Mouse (Mus musculus) liver, embryonic 14.5 days (tissue): ENCODE measurements around the gene Dyrk1a. TPM values are rescaled to one million over a fixed set of nuclear protein-coding genes. Genes with fewer than 3 reads are reported as not detected.

Experiments used
- ATAC-seq: fragments of 200-750 bp; cut with Nextera tagmentation; 2 replicates; pipeline ENCODE4 v1.8.0; 2017; ENCODE audit warnings: moderate number of reproducible peaks, mild to moderate bottlenecking, moderate library complexity; ENCODE audit not compliant: insufficient read depth
- DNase-seq, 3 experiments: peaks; one replicate each; pipeline ENCODE4 v3.0.0-alpha.2; 2012 to 2013; ENCODE audit warnings: low read depth in 3 of 3, low spot score in 3 of 3
- H3K27ac ChIP-seq: fragments of 300-500 bp; sonication (generic); 2 replicates; pipeline ENCODE4 v1.5.1; 2014; ENCODE audit warnings: moderate library complexity, mild to moderate bottlenecking, control low read depth, inconsistent platforms
- H3K27me3 ChIP-seq: fragments of 300-500 bp; sonication (generic); 2 replicates; pipeline ENCODE4 v1.6.1; 2014; ENCODE audit warnings: mild to moderate bottlenecking, low read length, moderate library complexity; ENCODE audit not compliant: control insufficient read depth, insufficient read depth
- H3K36me3 ChIP-seq: fragments of 300-500 bp; sonication (generic); replicated peaks from 2 replicates; pipeline ENCODE4 v1.6.1; 2014; ENCODE audit warnings: low read depth; ENCODE audit not compliant: control insufficient read depth, insufficient read depth
- H3K4me1 ChIP-seq, 2 experiments: fragments of 200-500 bp in 1 of 2; fragments of 300-500 bp in 1 of 2; sonication (generic) in 1 of 2; replicated peaks; 2 replicates each; pipeline ENCODE4 v1.6.1; 2012 to 2014; ENCODE audit warnings: antibody characterized with exemption in 1 of 2, inconsistent platforms in 1 of 2, low read length in 1 of 2; ENCODE audit not compliant: control insufficient read depth in 2 of 2, insufficient read depth in 2 of 2
- H3K4me2 ChIP-seq: fragments of 300-500 bp; sonication (generic); 2 replicates; pipeline ENCODE4 v1.6.1; 2014; ENCODE audit warnings: low read depth, mild to moderate bottlenecking, control low read depth, moderate library complexity
- H3K4me3 ChIP-seq, 2 experiments: fragments of 200-500 bp in 1 of 2; fragments of 300-500 bp in 1 of 2; sonication (generic) in 1 of 2; 2 replicates each; pipeline ENCODE4 v1.5.1; 2012 to 2014; ENCODE audit warnings: low read depth in 2 of 2, low read length in 2 of 2, mild to moderate bottlenecking in 2 of 2, control low read depth in 1 of 2, inconsistent platforms in 1 of 2, moderate library complexity in 1 of 2; ENCODE audit not compliant: insufficient read depth in 1 of 2
- H3K9ac ChIP-seq: fragments of 300-500 bp; sonication (generic); replicated peaks from 2 replicates; pipeline ENCODE4 v1.6.1; 2014; ENCODE audit warnings: mild to moderate bottlenecking, control low read depth, moderate library complexity
- H3K9me3 ChIP-seq: fragments of 300-500 bp; sonication (generic); 2 replicates; pipeline ENCODE4 v1.6.1; 2016; ENCODE audit warnings: low read length, mixed read lengths; ENCODE audit not compliant: control insufficient read depth
- CTCF ChIP-seq: IDR thresholded peaks from 2 replicates; pipeline ENCODE4 v1.5.1; 2016; ENCODE audit warnings: antibody characterized with exemption, low read depth, control low read depth
- EP300 ChIP-seq: IDR thresholded peaks from 2 replicates; pipeline ENCODE4 v1.6.1; 2016; ENCODE audit warnings: antibody characterized with exemption, low read depth
- WGBS: fragments of 180-500 bp; shearing (Covaris S2); extraction: QIAGEN DNeasy Blood & Tissue Kit; methylation state at CpG from one replicate; pipeline ENCODE4 v1.1.7; 2014; ENCODE audit not compliant: insufficient replicate concordance; 5-methylcytosine and 5-hydroxymethylcytosine counted together
- polyA plus RNA-seq, 2 experiments: library from polyadenylated mRNA; depleted of rRNA in 1 of 2; stranded (reverse) in 1 of 2; unstranded in 1 of 2; fragments of >200 nt; fragmentation: Nextera tagmentation in 1 of 2; extraction: Ambion mirVana in 1 of 2; gene quantifications; 2 replicates each; pipeline versions ENCODE4 v1.2.1 to v1.2.3; 2012 to 2014

Dyrk1a gene
- polyA plus RNA-seq, 2 experiments: 5.0 to 9.2 TPM

- Histone ChIP-seq H3K27me3 (no peaks in the 10 kb centered on the region), H3K4me3 (no peak overlapping the region), H3K36me3 (no peaks in the 10 kb centered on the region), H3K4me1 (no peaks in the 10 kb centered on the region), H3K9ac (no peak overlapping the region), H3K27ac (no peak overlapping the region), H3K9me3 (no peaks in the 10 kb centered on the region), H3K4me2 (no peak overlapping the region)
- DNase-seq (no peak), ATAC-seq (no peak)
- WGBS: 83% methylated on average over 1 of the region's 1 CpGs
- TF ChIP-seq EP300: no peak
- no peak for TF ChIP-seq CTCF
These were observed 167.5 kb downstream of the Dyrk1a start for GRCm38 (mm10) chr16:94737359-94737687.

- no peak overlapping the region for H3K27ac ChIP-seq
- WGBS: 4% methylated on average over 11 of the region's 11 CpGs
- no peaks in the 10 kb centered on the region for H3K9me3 ChIP-seq
- H3K9ac ChIP-seq: no peak overlapping the region
- H3K4me1 ChIP-seq: no peaks in the 10 kb centered on the region
- no peaks in the 10 kb centered on the region for H3K36me3 ChIP-seq
- peak in 1 of 3 experiments; percentile 17 for DNase-seq
- no peaks in the 10 kb centered on the region for H3K27me3 ChIP-seq
- TF ChIP-seq CTCF: peak; percentile 64
- no peak for TF ChIP-seq EP300
- 0 out of 2 replicates have a peak, but pooled peaks have one; percentile 39 for ATAC-seq
- H3K4me2 ChIP-seq: peak overlapping the region; percentile 40
- H3K4me3 ChIP-seq: peak overlapping the region in 1 of 2 experiments; percentile 18; a peak in 1 of 4 replicates
These were observed 174.2 kb downstream of the Dyrk1a start for GRCm38 (mm10) chr16:94743853-94744501.

GRCm38 (mm10) chr16:94745016-94745415, 175.2 kb downstream of the Dyrk1a start:
- no peaks in the 10 kb centered on the region for H3K36me3 ChIP-seq
- H3K27ac ChIP-seq: no peak overlapping the region
- H3K4me3 ChIP-seq: no peak overlapping the region
- ATAC-seq (no peak), DNase-seq (no peak)
- no peak overlapping the region for H3K9ac ChIP-seq
- H3K4me1 ChIP-seq: no peaks in the 10 kb centered on the region
- H3K9me3 ChIP-seq: no peaks in the 10 kb centered on the region
- WGBS: 75% methylated on average over 9 of the region's 9 CpGs
- no peaks in the 10 kb centered on the region for H3K27me3 ChIP-seq
- TF ChIP-seq EP300: no peak
- no peak for TF ChIP-seq CTCF
- no peak overlapping the region for H3K4me2 ChIP-seq

Other genes with a start within 250 kb of the Dyrk1a start
- gene Ripply3, start 241.6 kb upstream of the Dyrk1a start, polyA plus RNA-seq (2012; rRNA removed): 0.84 and 0.94 TPM in 2 replicates
- gene Ripply3, start 241.6 kb upstream of the Dyrk1a start, polyA plus RNA-seq (2014; fragmentation: Nextera tagmentation; extraction: Ambion mirVana): 1.5 and 1.6 TPM in 2 replicates
- gene Ttc3, start 199.4 kb upstream of the Dyrk1a start, polyA plus RNA-seq (2012; rRNA removed): 6.3 and 9.2 TPM in 2 replicates
- gene Ttc3, start 199.4 kb upstream of the Dyrk1a start, polyA plus RNA-seq (2014; fragmentation: Nextera tagmentation; extraction: Ambion mirVana): 20.3 and 22.1 TPM in 2 replicates
- gene Pigp, start 198.2 kb upstream of the Dyrk1a start, polyA plus RNA-seq (2012; rRNA removed): 18.9 and 21.5 TPM in 2 replicates
- 49.9 and 55.1 TPM in 2 replicates for gene Pigp, start 198.2 kb upstream of the Dyrk1a start, polyA plus RNA-seq (2014; fragmentation: Nextera tagmentation; extraction: Ambion mirVana)
- 12.2 and 13.3 TPM in 2 replicates for gene Vps26c, start 43.2 kb upstream of the Dyrk1a start, polyA plus RNA-seq (2012; rRNA removed)
- 18.3 and 18.8 TPM in 2 replicates for gene Vps26c, start 43.2 kb upstream of the Dyrk1a start, polyA plus RNA-seq (2014; fragmentation: Nextera tagmentation; extraction: Ambion mirVana)